ENCODE assay signal across 8 mouse cellular contexts in the genomic region with DNA sequence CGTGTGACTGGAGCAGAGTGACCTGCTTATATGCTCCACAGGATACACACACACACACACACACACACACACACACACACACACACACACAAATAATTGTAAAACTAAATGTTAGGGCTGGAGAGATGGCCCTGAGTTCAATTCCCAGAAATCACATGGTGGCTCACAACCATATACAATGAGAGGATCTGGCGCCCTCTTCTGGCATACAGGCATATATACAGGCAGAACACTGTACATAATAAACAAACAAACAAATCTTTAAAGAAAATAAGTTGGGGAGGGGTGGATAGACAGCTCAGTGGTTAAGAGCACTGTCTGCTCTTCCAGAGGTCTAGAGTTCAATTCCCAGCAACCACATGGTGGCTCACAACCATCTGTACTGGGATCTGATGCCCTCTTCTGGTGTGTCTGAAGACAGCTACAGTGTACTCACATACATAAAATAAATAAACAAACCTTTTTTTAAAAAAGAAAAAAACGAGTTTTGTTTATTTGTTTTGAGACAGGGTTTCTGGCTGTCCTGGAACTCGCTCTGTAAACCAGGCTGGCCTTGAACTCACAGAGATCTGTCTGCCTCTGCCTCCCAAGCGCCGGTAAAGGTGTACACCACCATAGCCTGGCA. TPM values are rescaled to one million over a fixed set of nuclear protein-coding genes. Genes with fewer than 3 reads are reported as not detected.
DNase-seq lines count a peak whose midpoint lies in the region; ATAC-seq and TF ChIP-seq lines count a peak whose summit lies in the region.
"Not testable (repeated sequence)": the region's sequence is repeated elsewhere in the genome, so short reads cannot be mapped to it uniquely, and the experiment has no call there.
"Had no signal": no experiment of that assay in that cellular context is flagged by ENCODE, and none has a peak within 500 bp of the region (broad histone marks: within the 10 kb centered on the region; RNA-seq: fewer than 3 reads in every experiment).

No protein-coding gene starts in this region.

- CTCF ChIA-PET in Patski (lab: Charles Lee): interaction anchor here (0.6 to 3.9 kb wide), 7 partner anchors 15 to 84 kb away, joined by 3 to 37 read pairs (median 6); no protein-coding TSS in a partner anchor

- not testable (repeated sequence) for H3K27me3 ChIP-seq in Patski
- peaks cover 34% of the 10 kb centered on the region for H3K27me3 ChIP-seq in hindbrain, embryonic 16.5 days (replicated peaks; ENCODE audit: control insufficient read depth, insufficient read depth, low read length)
- H3K27me3 ChIP-seq in lung, postnatal 0 days (replicated peaks; ENCODE audit: insufficient read depth, low read length): peaks cover 50% of the 10 kb centered on the region
- peaks cover 43% of the 10 kb centered on the region for H3K27me3 ChIP-seq in neural tube, embryonic 12.5 days (replicated peaks)

- peaks cover 21% of the 10 kb centered on the region for H3K4me1 ChIP-seq in hindbrain, embryonic 16.5 days (ENCODE audit: control insufficient read depth, insufficient read depth, low read depth, low read length)
- not testable (repeated sequence) for H3K4me1 ChIP-seq in lung, postnatal 0 days (ENCODE audit: insufficient read depth, low read depth, low read length); neural tube, embryonic 12.5 days

- 35% methylated on average over 6 of the region's 6 CpGs for WGBS in hindbrain, embryonic 16.5 days
- WGBS in lung, postnatal 0 days: 37% methylated on average over 6 of the region's 6 CpGs
- 35% methylated on average over 6 of the region's 6 CpGs for WGBS in neural tube, embryonic 12.5 days

- DNase-seq in Patski (ENCODE audit: low read depth, low spot score); left cerebral cortex, adult 2 months (ENCODE audit: extremely low spot score in 1 of 2, low spot score in 2 of 2): not testable (repeated sequence)
- DNase-seq in embryo, embryonic 10 days (ENCODE audit: low spot score): peak; percentile 56
- peak; percentile 50 for DNase-seq in gastrocnemius, adult 18-20 months (ENCODE audit: low spot score)
- DNase-seq in lung, postnatal 0 days (ENCODE audit: low spot score): peak; percentile 58

- intact Hi-C loops in left cerebral cortex, adult 2 months (cut with DNase I): not testable (repeated sequence)

- not testable (repeated sequence) for H3K36me3 ChIP-seq in hindbrain, embryonic 16.5 days (ENCODE audit: control insufficient read depth, insufficient read depth, low read length); lung, postnatal 0 days (ENCODE audit: insufficient read depth, low read length); neural tube, embryonic 12.5 days

- not testable (repeated sequence) for TF ChIP-seq EP300 in lung, postnatal 0 days (IDR thresholded peaks at IDR 0.05)

- not testable (repeated sequence) for H3K9me3 ChIP-seq in hindbrain, embryonic 16.5 days (ENCODE audit: control insufficient read depth, low read length); lung, postnatal 0 days (ENCODE audit: low read length); neural tube, embryonic 12.5 days

- peak overlapping the region; percentile 91 for H3K4me3 ChIP-seq in hindbrain, embryonic 16.5 days (ENCODE audit: low read length)
- peak overlapping the region; percentile 85 for H3K4me3 ChIP-seq in left cerebral cortex, adult 2 months
- H3K4me3 ChIP-seq in lung, postnatal 0 days (ENCODE audit: low read depth, low read length): peak overlapping the region; percentile 43; the same call in 1 of the 2 replicates
- H3K4me3 ChIP-seq in neural tube, embryonic 12.5 days: peak overlapping the region; percentile 84

- POLR2A ChIA-PET in Patski (lab: Charles Lee): not testable (repeated sequence)

- not testable (repeated sequence) for ATAC-seq in Patski; hindbrain, embryonic 16.5 days
- ATAC-seq in lung, postnatal 0 days: peak; percentile 10; the same call in 1 of the 2 replicates
- 0 out of 2 replicates have a peak, but pooled peaks have one; percentile 1 for ATAC-seq in neural tube, embryonic 12.5 days (ENCODE audit: low FRiP score, low read depth)

- H3K9ac ChIP-seq in hindbrain, embryonic 16.5 days (ENCODE audit: low read depth, low read length); lung, postnatal 0 days (replicated peaks; ENCODE audit: low read depth); neural tube, embryonic 12.5 days: not testable (repeated sequence)

- H3K27ac ChIP-seq in hindbrain, embryonic 16.5 days (ENCODE audit: low read depth, low read length); left cerebral cortex, adult 2 months; lung, postnatal 0 days (ENCODE audit: low read length); neural tube, embryonic 12.5 days: not testable (repeated sequence)

- in situ Hi-C loops in Patski (cut with MboI; ENCODE audit: low pct_unique_long_range_greater_than_20kb): loop anchor here (5.0 to 10.0 kb wide), 2 partner anchors 49 to 117 kb away; a partner anchor contains a TSS

- peak overlapping the region; percentile 72 for H3K4me2 ChIP-seq in hindbrain, embryonic 16.5 days (ENCODE audit: low read length)
- H3K4me2 ChIP-seq in lung, postnatal 0 days (replicated peaks; ENCODE audit: low read depth, low read length): peak overlapping the region; percentile 89; the same call in 1 of the 2 replicates
- H3K4me2 ChIP-seq in neural tube, embryonic 12.5 days (replicated peaks): peak overlapping the region; percentile 86

- peak; percentile 77 for TF ChIP-seq CTCF in Patski (IDR thresholded peaks at IDR 0.05)
- peak; percentile 55 for TF ChIP-seq CTCF in left cerebral cortex, adult 2 months (IDR thresholded peaks at IDR 0.05)
- peak; percentile 76 for TF ChIP-seq CTCF in lung, postnatal 0 days (IDR thresholded peaks at IDR 0.05)

RNA-seq across cellular contexts. Expression of a gene that starts 0.6 kb away (rescaled TPM):
- polyA plus RNA-seq in Patski (2021): 4.0 TPM
- total RNA-seq in gastrocnemius, adult 18-20 months (2021): 1,000 to 10,000 TPM; 1,025 to 1,102 TPM
- 124 and 126 TPM in 2 replicates for polyA plus RNA-seq in hindbrain, embryonic 16.5 days (2015; fragmentation: Nextera tagmentation; extraction: Ambion mirVana)
- total RNA-seq in left cerebral cortex, adult 2 months (2021): 100 to 1,000 TPM; 110 to 122 TPM
- polyA plus RNA-seq in lung, postnatal 0 days (2015; fragmentation: Nextera tagmentation; extraction: Ambion mirVana): 23.8 and 26.6 TPM in 2 replicates
- polyA plus RNA-seq in neural tube, embryonic 12.5 days (2016; fragmentation: Nextera tagmentation; extraction: Ambion mirVana): 91.1 and 99.1 TPM in 2 replicates

RNA-seq across cellular contexts. Expression of a gene that starts 1.9 kb away (rescaled TPM):
- 0.14 TPM for polyA plus RNA-seq in Patski (2021)
- under 1 TPM; 0.30 to 0.36 TPM for total RNA-seq in gastrocnemius, adult 18-20 months (2021)
- polyA plus RNA-seq in hindbrain, embryonic 16.5 days (2015; fragmentation: Nextera tagmentation; extraction: Ambion mirVana): 0.79 and 1.5 TPM in 2 replicates
- total RNA-seq in left cerebral cortex, adult 2 months (2021): not detected
- not detected in 2 replicates for polyA plus RNA-seq in lung, postnatal 0 days (2015; fragmentation: Nextera tagmentation; extraction: Ambion mirVana)
- 0.20 TPM in 1 of 2 replicates, not detected in the other for polyA plus RNA-seq in neural tube, embryonic 12.5 days (2016; fragmentation: Nextera tagmentation; extraction: Ambion mirVana)
- total RNA-seq: heart, postnatal 14 days had no signal

RNA-seq across cellular contexts. Expression of a gene that starts 10.2 kb away (rescaled TPM):
- polyA plus RNA-seq in Patski (2021): 142 TPM
- total RNA-seq in gastrocnemius, adult 18-20 months (2021): 10 to 100 TPM; 11.6 to 22.2 TPM
- 39.9 and 42.9 TPM in 2 replicates for polyA plus RNA-seq in hindbrain, embryonic 16.5 days (2015; fragmentation: Nextera tagmentation; extraction: Ambion mirVana)
- 10 to 100 TPM; 13.2 to 14.6 TPM for total RNA-seq in left cerebral cortex, adult 2 months (2021)
- polyA plus RNA-seq in lung, postnatal 0 days (2015; fragmentation: Nextera tagmentation; extraction: Ambion mirVana): 109 and 121 TPM in 2 replicates
- polyA plus RNA-seq in neural tube, embryonic 12.5 days (2016; fragmentation: Nextera tagmentation; extraction: Ambion mirVana): 53.4 and 56.3 TPM in 2 replicates

RNA-seq across cellular contexts. Expression of a gene that starts 28.1 kb away (rescaled TPM):
- polyA plus RNA-seq in Patski (2021): 72.9 TPM
- total RNA-seq in gastrocnemius, adult 18-20 months (2021): 1 to 10 TPM in 1 of 2 experiments, under 1 TPM in 1; 0.57 to 2.5 TPM
- polyA plus RNA-seq in hindbrain, embryonic 16.5 days (2015; fragmentation: Nextera tagmentation; extraction: Ambion mirVana): 0.06 and 0.10 TPM in 2 replicates
- total RNA-seq in left cerebral cortex, adult 2 months (2021): 10 to 100 TPM; 27.0 to 59.5 TPM
- 0.17 and 0.44 TPM in 2 replicates for polyA plus RNA-seq in lung, postnatal 0 days (2015; fragmentation: Nextera tagmentation; extraction: Ambion mirVana)
- 0.08 TPM in 1 of 2 replicates, not detected in the other for polyA plus RNA-seq in neural tube, embryonic 12.5 days (2016; fragmentation: Nextera tagmentation; extraction: Ambion mirVana)

RNA-seq across cellular contexts. Expression of a gene that starts 53.7 kb away (rescaled TPM):
- polyA plus RNA-seq in Patski (2021): 39.2 TPM
- 10 to 100 TPM; 41.3 to 47.1 TPM for total RNA-seq in gastrocnemius, adult 18-20 months (2021)
- 39.9 and 41.5 TPM in 2 replicates for polyA plus RNA-seq in hindbrain, embryonic 16.5 days (2015; fragmentation: Nextera tagmentation; extraction: Ambion mirVana)
- 10 to 100 TPM; 42.7 to 46.8 TPM for total RNA-seq in left cerebral cortex, adult 2 months (2021)
- 18.8 and 19.0 TPM in 2 replicates for polyA plus RNA-seq in lung, postnatal 0 days (2015; fragmentation: Nextera tagmentation; extraction: Ambion mirVana)
- 42.1 and 43.9 TPM in 2 replicates for polyA plus RNA-seq in neural tube, embryonic 12.5 days (2016; fragmentation: Nextera tagmentation; extraction: Ambion mirVana)
